Mouse (Mus musculus): Measurements from ENCODE around the gene Ankrd52. TPM values are rescaled to one million over a fixed set of nuclear protein-coding genes. Genes with fewer than 3 reads are reported as not detected.

Gene Ankrd52
- polyA plus RNA-seq, 1 experiment: 31.6 TPM

DNA sequence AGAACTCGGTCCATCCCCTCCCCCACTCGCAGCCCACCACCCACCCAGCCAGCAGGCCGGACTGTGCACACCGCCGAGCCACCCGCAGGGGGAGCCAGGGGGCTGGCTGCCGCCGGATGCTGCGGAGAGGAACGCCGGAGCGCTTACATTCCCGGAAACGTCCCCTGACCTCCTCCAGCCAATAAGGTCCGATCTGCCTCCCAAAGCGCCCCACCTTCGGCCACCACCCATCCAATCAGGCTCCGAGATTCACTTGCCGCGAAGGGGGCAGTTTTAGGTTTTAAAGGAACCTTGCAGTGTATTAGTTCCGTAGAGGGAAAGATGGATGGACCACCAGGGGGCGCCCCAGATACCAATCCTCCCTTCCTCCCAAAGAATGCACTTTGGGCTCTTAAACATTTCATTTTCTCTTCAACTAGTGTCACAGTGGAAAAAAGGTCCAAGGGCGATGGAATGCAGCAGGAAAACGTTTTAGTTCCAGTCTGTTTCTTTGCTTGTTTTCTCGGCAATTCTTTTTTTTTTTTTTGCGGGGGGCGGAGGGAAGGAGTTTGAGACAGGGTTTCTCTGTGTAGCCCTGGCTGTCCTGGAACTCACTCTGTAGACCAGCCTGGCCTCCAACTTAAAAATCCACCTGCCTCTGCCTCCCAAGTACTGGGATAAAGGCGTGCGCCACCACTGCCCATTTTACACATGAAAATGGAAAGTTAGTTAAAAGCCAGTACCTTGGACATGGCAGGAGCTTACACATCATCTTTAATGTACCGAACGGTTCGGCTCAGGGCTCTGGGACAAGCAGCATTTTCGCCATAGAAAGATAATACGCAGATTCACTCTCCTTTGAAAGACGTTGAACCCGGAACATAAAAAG, 33.0 kb downstream of the Ankrd52 start:
- H3K4me3 ChIP-seq (replicated peaks; ENCODE audit: extremely low read depth, low read depth, low read length): peak overlapping the region; percentile 89
- TF ChIP-seq CTCF (IDR thresholded peaks at IDR 0.05; ENCODE audit: insufficient read depth, low read length) (peak; percentile 51), POLR2A (IDR thresholded peaks at IDR 0.05; ENCODE audit: borderline replicate concordance, extremely low read depth, low read depth, low read length) (peak; percentile 47; the same call in 1 of the 2 replicates)
- H3K4me1 ChIP-seq (ENCODE audit: control insufficient read depth, insufficient read depth, low read length): peaks cover 18% of the 10 kb centered on the region
- WGBS: 3% methylated on average over 36 of the region's 36 CpGs
- DNase-seq: peak; percentile 91

DNA sequence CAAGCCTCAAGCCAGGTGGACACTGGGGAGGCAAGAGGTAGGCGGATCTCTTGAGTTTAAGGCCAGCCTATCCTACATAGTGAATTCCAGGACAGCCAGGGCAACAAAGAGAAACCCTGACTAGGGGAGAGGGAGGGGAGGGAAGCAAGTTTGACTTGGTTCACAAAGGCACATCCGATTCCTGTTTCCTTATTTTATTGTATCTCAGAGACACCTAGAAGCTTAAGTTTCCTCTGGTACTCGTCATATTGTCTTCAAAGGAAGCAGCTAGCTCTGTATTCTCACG, 33.6 kb downstream of the Ankrd52 start:
- 14% methylated on average over 4 of the region's 4 CpGs for WGBS
- no peak for DNase-seq
- TF ChIP-seq POLR2A (IDR thresholded peaks at IDR 0.05; ENCODE audit: borderline replicate concordance, extremely low read depth, low read depth, low read length): no peak
- no peak for TF ChIP-seq CTCF (IDR thresholded peaks at IDR 0.05; ENCODE audit: insufficient read depth, low read length)
- H3K4me3 ChIP-seq (replicated peaks; ENCODE audit: extremely low read depth, low read depth, low read length): no peak overlapping the region
- peaks cover 18% of the 10 kb centered on the region for H3K4me1 ChIP-seq (ENCODE audit: control insufficient read depth, insufficient read depth, low read length)

DNA sequence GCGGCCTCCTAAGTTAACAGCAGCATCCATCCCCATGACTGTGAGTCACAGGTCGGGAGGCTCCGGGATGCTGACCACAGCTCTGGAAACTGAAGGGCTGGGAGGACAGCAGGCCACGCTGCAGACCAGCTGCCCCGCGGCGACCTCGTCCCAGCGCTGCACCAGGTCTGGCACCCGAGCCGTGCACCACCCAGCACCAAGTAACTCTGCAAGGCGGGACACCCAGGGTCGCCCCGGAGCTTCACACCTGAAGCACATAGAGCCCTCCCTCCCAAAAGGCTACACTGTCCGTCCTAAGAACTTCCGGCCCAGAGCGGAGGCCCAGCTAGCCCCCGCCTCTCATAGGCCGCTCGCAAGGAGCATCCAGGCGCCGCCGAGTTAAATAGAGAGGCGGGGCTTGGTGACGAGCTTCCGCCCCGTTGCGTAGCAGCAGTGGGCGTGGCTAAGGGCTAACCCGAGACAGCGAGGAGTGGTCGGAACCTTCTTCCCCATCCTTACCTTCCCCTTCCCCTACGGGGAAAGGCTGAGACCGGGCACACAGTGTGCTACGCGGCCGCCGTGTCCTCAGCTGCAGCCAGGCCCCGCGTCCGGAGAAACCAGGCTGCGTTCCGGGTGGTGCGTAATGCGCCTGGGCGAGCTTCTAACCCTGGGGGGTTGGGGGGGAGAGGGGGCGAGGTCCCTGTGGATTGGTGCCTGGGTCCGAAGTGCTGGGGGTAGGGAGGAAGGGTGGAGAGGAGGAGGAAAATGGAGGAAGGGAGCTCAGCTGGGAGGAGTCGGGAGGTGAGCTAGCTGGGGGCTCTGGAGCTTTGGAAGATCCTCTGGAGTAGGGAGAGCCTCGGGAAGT, 34.5 kb downstream of the Ankrd52 start, which contains the start of the genes Nabp2 and Rnf41:
TSS of gene Nabp2 (minus strand) at position 282 of the 844 bp plus-strand sequence.
TSS of gene Rnf41 (plus strand) at position 447 of the 844 bp plus-strand sequence.
- peak; percentile 98 for DNase-seq
- TF ChIP-seq POLR2A (IDR thresholded peaks at IDR 0.05; ENCODE audit: borderline replicate concordance, extremely low read depth, low read depth, low read length) (peak; percentile 83; the same call in 1 of the 2 replicates), CTCF (IDR thresholded peaks at IDR 0.05; ENCODE audit: insufficient read depth, low read length) (no peak)
- Histone ChIP-seq H3K4me1 (ENCODE audit: control insufficient read depth, insufficient read depth, low read length) (peaks cover 18% of the 10 kb centered on the region), H3K4me3 (replicated peaks; ENCODE audit: extremely low read depth, low read depth, low read length) (peak within 1 kb of the TSS; percentile 94)
- WGBS: under 1% methylated on average over 50 of the region's 50 CpGs

DNA sequence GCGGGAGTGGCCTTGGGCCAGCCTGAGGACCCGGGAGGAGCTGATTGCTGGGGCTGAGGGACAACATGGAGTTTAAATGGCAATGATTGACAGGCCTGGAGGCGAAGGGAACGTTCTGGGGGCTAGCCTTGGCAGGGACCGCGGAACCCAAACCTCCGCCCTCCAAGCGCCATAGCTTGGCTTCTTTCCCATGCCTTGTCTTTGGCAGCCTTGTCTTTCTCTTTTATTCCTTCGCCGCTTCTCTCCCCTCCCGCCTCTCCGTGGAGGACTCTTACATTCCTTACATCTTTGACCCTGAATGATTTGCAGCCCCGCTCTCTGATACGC, 35.1 kb downstream of the Ankrd52 start:
- Histone ChIP-seq H3K4me3 (replicated peaks; ENCODE audit: extremely low read depth, low read depth, low read length) (peak overlapping the region; percentile 94), H3K4me1 (ENCODE audit: control insufficient read depth, insufficient read depth, low read length) (peaks cover 18% of the 10 kb centered on the region)
- no peak for DNase-seq
- TF ChIP-seq CTCF (IDR thresholded peaks at IDR 0.05; ENCODE audit: insufficient read depth, low read length): no peak
- TF ChIP-seq POLR2A (IDR thresholded peaks at IDR 0.05; ENCODE audit: borderline replicate concordance, extremely low read depth, low read depth, low read length): no peak
- WGBS: under 1% methylated on average over 14 of the region's 14 CpGs

DNA sequence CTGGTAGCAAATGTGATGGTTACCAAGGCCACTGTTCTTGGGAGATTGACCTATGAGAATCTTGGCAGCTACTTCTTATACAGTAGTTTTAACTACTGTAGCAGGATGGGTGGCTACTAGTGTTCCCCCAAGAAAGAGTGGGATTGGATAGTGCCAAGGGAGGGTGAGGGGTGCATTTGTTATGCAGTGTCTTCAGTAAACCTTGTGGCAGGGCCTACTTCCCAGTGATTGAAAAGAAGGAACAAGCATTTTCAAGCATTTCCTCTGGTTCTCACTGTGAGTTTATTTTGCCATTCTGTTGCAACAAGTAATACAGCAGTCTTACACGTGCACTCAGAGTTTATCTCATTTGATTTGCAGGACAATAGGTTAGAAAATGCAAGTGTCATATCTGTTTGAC, 35.6 kb downstream of the Ankrd52 start:
- no peak for TF ChIP-seq POLR2A (IDR thresholded peaks at IDR 0.05; ENCODE audit: borderline replicate concordance, extremely low read depth, low read depth, low read length)
- TF ChIP-seq CTCF (IDR thresholded peaks at IDR 0.05; ENCODE audit: insufficient read depth, low read length): no peak

DNA sequence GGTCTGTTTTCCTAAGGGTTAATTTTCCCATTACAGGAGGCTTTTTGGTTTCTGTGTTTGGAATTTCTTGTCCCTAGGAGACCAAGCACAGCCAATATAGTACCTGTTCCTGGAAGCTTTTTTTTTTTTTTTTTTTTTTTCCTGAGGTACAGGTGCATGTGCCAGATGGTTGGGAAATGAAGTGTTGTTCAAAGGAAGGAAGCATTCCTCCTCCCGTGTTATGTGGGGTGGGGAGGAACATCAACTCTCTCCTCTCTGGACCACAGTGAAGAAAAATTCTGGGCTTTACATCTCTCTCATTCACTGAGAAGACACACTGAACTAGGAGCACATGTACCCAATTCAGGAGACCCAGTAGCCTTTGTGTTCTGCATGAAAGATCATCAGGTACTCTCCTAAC, 36.2 kb downstream of the Ankrd52 start:
- peaks cover 18% of the 10 kb centered on the region for H3K4me1 ChIP-seq (ENCODE audit: control insufficient read depth, insufficient read depth, low read length)
- no peak for DNase-seq
- H3K4me3 ChIP-seq (replicated peaks; ENCODE audit: extremely low read depth, low read depth, low read length): no peak overlapping the region
- 16% methylated on average over 1 of the region's 1 CpGs for WGBS
- TF ChIP-seq CTCF (IDR thresholded peaks at IDR 0.05; ENCODE audit: insufficient read depth, low read length): no peak
- TF ChIP-seq POLR2A (IDR thresholded peaks at IDR 0.05; ENCODE audit: borderline replicate concordance, extremely low read depth, low read depth, low read length): no peak

More for the DNA sequence above, 35.6 kb downstream of the Ankrd52 start:
- Histone ChIP-seq H3K4me3 (replicated peaks; ENCODE audit: extremely low read depth, low read depth, low read length) (no peak overlapping the region), H3K4me1 (ENCODE audit: control insufficient read depth, insufficient read depth, low read length) (peaks cover 18% of the 10 kb centered on the region)
- DNase-seq: no peak
- WGBS: 2% methylated on average over 1 of the region's 1 CpGs

DNA sequence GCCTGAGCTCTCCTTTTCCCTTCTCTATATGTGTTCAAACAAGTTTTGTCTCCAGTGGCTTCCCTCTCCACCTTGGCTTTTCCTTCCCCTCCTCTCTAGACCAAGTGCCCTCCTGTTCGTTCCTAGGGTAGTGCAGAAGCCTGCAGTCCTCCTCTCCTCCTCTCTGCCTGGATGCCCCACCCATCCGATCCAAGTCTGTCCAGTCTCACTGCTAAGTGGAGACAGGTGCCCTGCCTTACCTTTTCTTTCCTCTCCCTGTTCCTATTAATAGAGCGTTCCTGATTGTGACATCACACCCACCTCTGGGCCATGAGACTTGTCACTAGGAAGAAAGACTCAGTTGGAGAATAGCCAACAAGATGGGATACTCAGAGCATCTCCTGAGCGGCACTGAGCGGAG, 37.9 kb downstream of the Ankrd52 start:
- Histone ChIP-seq H3K4me1 (ENCODE audit: control insufficient read depth, insufficient read depth, low read length) (peaks cover 15% of the 10 kb centered on the region), H3K4me3 (replicated peaks; ENCODE audit: extremely low read depth, low read depth, low read length) (no peak overlapping the region)
- DNase-seq: no peak
- WGBS: 81% methylated on average over 5 of the region's 5 CpGs
- no peak for TF ChIP-seq POLR2A (IDR thresholded peaks at IDR 0.05; ENCODE audit: borderline replicate concordance, extremely low read depth, low read depth, low read length)
- TF ChIP-seq CTCF (IDR thresholded peaks at IDR 0.05; ENCODE audit: insufficient read depth, low read length): no peak

DNA sequence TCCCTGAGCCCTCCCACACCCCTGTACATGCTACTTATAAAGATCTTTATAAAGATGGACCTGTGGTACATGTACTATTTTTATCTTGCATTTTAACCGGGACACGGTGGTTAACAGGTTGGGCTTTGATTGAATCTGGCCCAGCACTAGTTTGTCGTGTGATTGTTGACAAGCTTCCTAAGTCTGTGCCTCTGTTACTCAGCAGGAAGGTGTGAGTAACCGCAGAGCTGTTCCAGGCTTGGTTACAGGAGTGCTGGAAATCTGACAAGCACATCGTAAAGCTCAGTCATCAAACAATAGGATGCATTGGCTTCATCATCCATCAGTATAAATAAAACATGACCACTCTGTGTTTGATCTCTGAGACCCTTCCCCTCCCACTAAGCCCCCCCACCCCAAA, 45.5 kb downstream of the Ankrd52 start:
- no peak for DNase-seq
- TF ChIP-seq CTCF (IDR thresholded peaks at IDR 0.05; ENCODE audit: insufficient read depth, low read length) (no peak), POLR2A (IDR thresholded peaks at IDR 0.05; ENCODE audit: borderline replicate concordance, extremely low read depth, low read depth, low read length) (no peak)
- no peak overlapping the region for H3K4me3 ChIP-seq (replicated peaks; ENCODE audit: extremely low read depth, low read depth, low read length)
- WGBS: 68% methylated on average over 5 of the region's 5 CpGs
- 0 out of 2 replicates have a peak, but pooled peaks cover 2% of the 10 kb centered on the region for H3K4me1 ChIP-seq (ENCODE audit: control insufficient read depth, insufficient read depth, low read length)

DNA sequence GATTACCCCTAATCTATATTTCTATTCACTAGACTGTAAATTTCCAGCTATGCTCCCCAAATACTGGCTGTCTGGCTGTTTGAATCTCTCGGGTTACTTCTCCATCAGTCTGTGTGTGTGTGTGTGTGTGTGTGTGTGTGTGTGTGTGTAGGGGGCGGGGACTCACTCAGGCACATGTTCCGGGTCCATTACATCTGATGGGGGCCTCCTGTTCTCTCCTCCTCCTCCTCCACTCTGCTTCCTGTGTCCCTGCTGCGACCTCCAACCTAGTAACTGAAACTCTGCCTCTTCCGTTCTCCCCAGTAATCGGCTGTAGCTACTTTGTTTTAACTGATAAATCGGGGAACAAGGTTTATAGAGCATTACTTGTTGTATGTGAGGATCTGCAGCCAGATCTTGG, 47.7 kb downstream of the Ankrd52 start:
- TF ChIP-seq CTCF (IDR thresholded peaks at IDR 0.05; ENCODE audit: insufficient read depth, low read length) (no peak), POLR2A (IDR thresholded peaks at IDR 0.05; ENCODE audit: borderline replicate concordance, extremely low read depth, low read depth, low read length) (no peak)
- DNase-seq: no peak
- WGBS: 27% methylated on average over 7 of the region's 7 CpGs
- no peak overlapping the region for H3K4me3 ChIP-seq (replicated peaks; ENCODE audit: extremely low read depth, low read depth, low read length)
- H3K4me1 ChIP-seq (ENCODE audit: control insufficient read depth, insufficient read depth, low read length): 0 out of 2 replicates have a peak, but pooled peaks cover 2% of the 10 kb centered on the region

Measured in lung, adult 2 months (tissue).